Mouse (Mus musculus) ZHBTc4 (cell line): ENCODE measurements at regions not wholly inside any gene's neighbourhood (a gene's known extent, or its start where the extent isn't known, plus 50 kb on each side); places are given as distances from the start of the nearest gene placed in this dataset.

Experiments
- DNase-seq: peaks from one replicate; pipeline ENCODE4 v3.0.0-alpha.2; 2011; ENCODE audit warnings: low read depth, low spot score

- DNase-seq: no peak
Measured at GRCm38 (mm10) chr5:64609378-64610087, 193.7 kb upstream of the Klf3 start.

DNA sequence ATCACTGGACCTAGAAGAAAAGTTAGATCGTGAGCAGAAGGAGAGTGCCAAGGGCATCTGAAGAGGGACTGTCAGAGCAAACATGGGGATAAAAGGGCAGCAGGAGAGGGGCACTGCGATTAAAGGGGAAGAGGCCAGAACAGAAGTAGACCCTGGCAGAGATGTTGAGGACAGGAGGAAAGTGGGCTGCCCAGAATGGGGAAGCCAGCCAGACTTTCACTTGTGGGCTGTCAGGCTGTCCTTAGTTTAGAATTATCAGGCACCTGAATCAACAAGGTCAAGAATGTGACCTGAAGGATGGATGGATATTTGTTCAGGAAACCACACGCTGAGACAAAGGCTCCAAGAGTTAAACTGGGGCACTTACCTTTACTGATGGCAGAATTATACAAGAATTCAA, 193.0 kb upstream of the Klf3 start:
- no peak for DNase-seq

GRCm38 (mm10) chr5:64610562-64611405, 192.4 kb upstream of the Klf3 start:
- peak; percentile 94 for DNase-seq

DNA sequence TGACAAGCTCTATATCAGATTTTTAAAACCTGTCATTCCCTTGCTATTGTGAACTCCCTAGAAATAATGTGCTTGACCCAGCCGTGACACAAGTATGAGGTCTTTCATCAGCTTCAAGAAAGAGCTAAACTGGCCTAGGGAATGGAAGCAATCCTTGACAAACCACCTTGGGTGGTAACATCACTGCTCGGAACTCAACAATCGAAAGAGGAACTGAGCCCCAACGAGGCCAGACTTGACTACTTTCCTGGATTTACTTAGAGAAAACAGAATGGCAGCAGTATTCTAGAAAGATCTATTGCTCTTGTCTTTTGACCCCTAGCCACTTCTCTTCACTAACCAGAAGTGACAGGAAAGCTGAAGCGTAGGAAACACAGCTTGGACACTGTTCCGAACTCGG, 191.2 kb upstream of the Klf3 start:
- no peak for DNase-seq

GRCm38 (mm10) chr5:64613696-64614095, 189.5 kb upstream of the Klf3 start:
- DNase-seq: no peak

- DNase-seq: no peak
Measured at GRCm38 (mm10) chr5:64618126-64618525, 185.1 kb upstream of the Klf3 start.

DNA sequence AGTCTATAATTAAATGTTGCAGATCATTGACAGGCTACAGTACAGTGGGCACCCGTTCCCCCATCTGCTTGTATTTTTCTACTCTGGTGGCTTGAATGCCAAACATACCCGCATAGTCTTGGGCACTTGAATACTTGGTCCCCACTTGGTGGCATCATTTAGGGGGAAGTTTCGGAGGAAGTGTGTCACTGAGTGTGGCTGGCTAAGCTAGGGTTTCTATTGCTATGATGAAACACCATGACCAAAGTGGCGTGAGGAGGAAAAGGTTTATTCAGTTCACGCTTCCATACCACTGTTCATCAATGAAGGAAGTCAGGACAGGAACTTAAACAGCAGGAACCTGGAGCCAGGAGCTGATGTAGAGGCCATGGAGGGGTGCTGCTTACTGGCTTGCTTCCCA, 183.4 kb upstream of the Klf3 start:
- no peak for DNase-seq

DNA sequence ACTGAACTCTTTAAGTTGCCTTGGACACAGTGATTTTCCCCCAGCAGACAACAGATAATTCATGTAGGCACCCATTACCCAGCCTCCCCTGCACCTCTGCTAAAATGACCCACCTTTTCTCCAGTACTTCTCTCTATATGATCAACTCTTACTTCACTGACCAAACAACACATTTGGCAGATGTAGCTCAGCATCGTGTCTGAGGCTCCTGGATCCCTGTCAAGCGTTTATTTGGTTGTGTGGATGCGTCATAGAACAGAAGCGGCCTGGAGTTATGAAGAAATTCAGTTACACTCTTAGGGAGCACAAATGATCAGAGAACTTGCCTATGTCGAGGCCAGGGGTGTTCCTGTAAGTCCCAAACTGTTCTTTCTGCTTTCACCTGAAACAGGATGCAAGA, 182.5 kb upstream of the Klf3 start:
- no peak for DNase-seq

DNA sequence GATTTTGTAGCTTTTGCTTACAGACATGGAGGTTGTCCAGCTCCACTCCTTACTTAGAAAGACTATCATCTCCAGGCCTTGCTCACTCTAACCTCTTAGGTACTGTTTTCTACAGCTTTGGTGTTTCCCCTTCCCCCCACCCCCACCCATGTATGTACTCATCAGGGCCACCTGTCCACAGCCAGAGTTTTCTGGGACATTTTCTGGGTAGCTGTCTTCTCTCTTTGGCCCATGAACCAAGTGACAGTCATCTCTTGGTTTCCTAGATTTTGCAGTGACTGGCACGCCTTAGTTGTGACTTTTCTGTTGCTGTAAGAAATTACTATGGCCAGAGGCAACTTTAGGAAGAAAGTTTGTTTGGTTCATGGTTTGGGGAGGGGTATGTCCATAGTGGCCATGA, 181.8 kb upstream of the Klf3 start:
- DNase-seq: no peak

DNA sequence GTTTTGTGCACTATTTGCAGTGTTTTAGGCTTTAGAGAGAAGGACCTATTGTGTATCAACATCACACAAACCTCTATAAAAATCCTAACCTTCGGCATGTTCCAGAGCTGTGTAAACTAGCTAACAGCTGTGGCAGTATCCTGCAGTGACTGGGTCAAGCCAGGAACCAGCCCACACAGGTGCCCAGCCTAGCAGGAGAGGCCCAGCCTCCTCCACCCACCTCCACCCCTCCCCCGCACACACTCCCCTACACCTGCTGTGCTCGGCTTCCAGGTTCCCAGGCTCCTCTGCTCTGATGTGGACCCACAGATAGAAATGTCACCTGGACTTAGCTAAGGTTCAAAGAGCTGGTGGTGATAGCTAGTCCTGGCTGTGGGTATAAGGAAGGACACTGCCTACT, 179.5 kb upstream of the Klf3 start:
- peak; percentile 18 for DNase-seq

- DNase-seq: no peak
Measured at GRCm38 (mm10) chr5:64624205-64624604, 179.0 kb upstream of the Klf3 start.

- DNase-seq: no peak
Measured at GRCm38 (mm10) chr5:64625421-64625820, 177.8 kb upstream of the Klf3 start.

DNA sequence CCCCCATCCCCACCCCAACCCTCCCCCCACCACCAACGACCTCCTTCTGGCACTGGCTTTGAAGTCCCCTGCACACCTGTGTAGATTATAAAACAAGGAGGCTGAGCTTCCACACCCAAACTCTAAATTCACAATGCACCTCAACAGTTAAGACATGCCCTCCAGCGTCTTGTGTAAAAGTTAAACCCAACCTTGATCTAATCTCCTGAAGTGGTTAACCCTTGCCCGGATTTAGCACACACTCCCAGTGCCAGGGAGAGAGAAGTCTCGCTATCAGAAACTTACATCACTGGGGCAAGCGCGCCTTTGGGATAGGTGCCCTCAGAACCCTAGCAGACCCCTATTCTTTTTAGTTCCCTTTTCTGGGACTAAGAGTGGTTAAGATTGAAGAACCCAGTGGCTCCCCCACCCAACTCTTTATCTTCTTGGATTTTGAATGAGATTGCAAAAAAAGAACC, 177.3 kb upstream of the Klf3 start:
- DNase-seq: no peak

DNA sequence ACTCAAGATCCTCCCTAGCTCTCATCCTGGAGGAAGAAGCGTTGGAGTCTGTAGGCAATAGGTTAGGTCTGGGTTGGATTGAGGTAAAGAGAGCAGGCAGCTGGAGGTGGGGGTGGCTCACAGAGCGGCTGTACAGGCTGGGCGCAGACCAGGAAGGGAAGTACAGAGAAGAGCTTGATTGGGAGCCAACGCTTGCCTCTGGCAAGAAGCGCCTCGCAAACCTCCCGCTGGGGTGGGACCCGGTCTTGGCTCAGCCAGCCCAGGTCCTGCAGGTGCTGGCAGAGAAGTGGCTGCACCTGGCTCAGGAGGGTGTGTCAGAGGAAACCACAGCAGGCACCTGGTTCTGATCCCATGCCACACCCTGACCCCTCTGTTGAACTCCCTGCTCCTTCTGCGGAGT, 176.8 kb upstream of the Klf3 start:
- DNase-seq: peak; percentile 75

DNA sequence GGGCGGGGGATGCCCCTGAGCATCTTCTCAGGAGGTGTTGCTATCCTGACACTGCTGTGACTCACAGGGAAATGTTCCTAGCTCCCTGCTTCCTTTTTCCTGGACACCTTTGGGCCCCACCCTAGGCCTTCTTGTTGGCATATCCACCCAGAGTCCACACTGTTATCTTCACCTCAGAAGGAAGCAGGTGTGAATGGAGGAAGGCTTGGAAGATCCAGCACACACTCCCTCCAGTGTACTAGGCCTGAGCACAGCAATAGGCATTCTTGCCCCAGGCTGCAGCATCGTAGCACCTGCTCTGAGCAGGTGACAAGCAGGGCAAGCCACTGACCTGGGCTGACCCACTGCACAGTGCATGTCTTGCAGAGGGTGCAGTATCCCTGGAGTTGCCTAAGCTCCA, 172.6 kb upstream of the Klf3 start:
- DNase-seq: no peak

GRCm38 (mm10) chr5:64632171-64632570, 171.0 kb upstream of the Klf3 start:
- peak; percentile 15 for DNase-seq

- DNase-seq: no peak
Measured at GRCm38 (mm10) chr5:64634008-64634407, 169.2 kb upstream of the Klf3 start.

DNA sequence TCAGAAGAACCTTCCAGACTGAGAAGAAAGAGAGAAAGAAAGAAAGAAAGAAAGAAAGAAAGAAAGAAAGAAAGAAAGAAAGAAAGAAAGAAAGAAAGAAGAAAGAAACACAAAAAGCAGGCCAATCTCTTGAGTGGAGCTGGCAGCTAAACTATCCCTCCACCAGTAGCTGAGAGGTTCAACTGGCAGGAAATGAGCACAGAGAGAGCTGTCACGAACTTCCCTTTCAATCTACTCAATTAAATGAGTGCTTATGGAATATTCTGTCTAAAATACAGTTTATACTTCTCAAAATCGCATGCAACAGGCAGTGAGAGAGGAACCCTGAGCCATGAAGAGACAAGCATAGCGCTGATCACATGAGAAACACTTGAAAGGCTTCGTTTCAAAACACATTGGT, 168.5 kb upstream of the Klf3 start:
- no peak for DNase-seq

DNA sequence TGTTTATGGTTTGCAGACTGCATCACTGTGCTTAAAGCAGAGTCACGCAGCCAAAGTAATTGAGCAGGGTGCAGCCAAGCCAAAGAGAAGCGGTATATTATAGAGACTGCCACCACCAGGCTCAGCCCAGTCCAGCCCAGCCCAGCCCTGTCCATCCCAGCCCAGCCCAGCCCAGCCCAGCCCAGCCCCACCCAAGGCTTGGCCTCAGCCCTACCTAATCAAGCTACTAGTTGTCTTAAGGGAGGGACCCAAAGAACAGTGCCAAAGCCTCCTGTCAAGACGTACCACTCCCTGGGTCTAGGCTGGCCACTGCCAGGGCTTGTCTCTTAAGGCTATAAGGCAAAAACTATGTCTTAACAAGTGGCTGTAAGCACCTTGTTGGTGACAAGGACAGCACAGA, 166.9 kb upstream of the Klf3 start:
- DNase-seq: no peak

GRCm38 (mm10) chr5:64643584-64643983, 159.6 kb upstream of the Klf3 start:
- no peak for DNase-seq

DNA sequence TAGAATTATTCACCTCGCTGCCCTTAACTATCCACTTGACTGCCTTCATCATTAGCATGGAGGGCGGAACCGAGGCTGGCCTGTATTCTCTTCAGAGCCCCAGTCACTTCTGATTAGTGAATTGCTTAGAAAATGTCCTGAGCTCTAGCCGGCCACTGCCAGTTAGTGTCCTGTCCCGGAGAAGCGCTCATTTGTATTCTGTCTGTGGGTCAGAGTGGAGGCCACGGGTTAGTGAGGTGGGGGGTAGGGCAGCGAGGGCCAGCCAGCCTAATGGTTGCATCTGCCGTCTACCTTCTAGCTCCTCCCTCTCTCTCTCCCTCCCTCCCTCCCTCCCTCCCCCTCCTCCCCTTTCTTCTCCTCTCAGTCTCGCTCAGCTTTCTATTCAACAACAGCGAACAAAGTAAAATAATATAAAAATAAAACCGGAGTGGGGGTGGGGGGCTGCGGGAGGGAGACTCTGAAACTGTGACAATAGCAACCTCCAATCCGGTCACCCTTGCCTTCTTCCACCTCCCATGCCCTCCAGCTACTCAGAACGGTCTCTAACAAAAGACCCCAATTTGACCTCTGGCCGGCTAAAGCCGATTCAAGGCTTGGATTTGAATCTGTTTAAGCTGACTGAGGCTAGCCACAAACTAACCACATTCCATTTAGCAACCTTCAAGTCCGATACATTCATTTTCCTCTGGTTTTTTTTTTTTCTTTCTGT, 155.6 kb upstream of the Klf3 start:
- DNase-seq: peak; percentile 91

GRCm38 (mm10) chr5:64648492-64648891, 154.7 kb upstream of the Klf3 start:
- peak; percentile 21 for DNase-seq
